Mouse (Mus musculus): ENCODE measurements around the gene Setd3. TPM values are rescaled to one million over a fixed set of nuclear protein-coding genes. Genes with fewer than 3 reads are reported as not detected.

Gene Setd3
- polyA plus RNA-seq, 1 experiment from 2014 or later, result 107 TPM

GRCm38 (mm10) chr12:108200094-108200493 lies 21.0 kb upstream of the Setd3 start:
- ATAC-seq (ENCODE audit: low read depth), result no peak
- Histone ChIP-seq H3K36me3 (peaks cover 99% of the 10 kb centered on the region), H3K9me3 (no peaks in the 10 kb centered on the region), H3K27ac (replicated peaks) (no peak overlapping the region), H3K4me1 (replicated peaks) (no peaks in the 10 kb centered on the region), H3K4me2 (no peak overlapping the region), H3K4me3 (no peak overlapping the region), H3K27me3 (no peaks in the 10 kb centered on the region), H3K9ac (no peak overlapping the region)
- WGBS, result 93% methylated on average over 1 of the region's 1 CpGs

- no peaks in the 10 kb centered on the region for H3K9me3 ChIP-seq
- H3K4me2 ChIP-seq, result no peak overlapping the region
- H3K27ac ChIP-seq (replicated peaks), result no peak overlapping the region
- no peak for ATAC-seq (ENCODE audit: low read depth)
- 82% methylated on average over 4 of the region's 4 CpGs for WGBS
- H3K27me3 ChIP-seq, result no peaks in the 10 kb centered on the region
- no peaks in the 10 kb centered on the region for H3K4me1 ChIP-seq (replicated peaks)
- no peak overlapping the region for H3K9ac ChIP-seq
- H3K4me3 ChIP-seq, result no peak overlapping the region
- H3K36me3 ChIP-seq, result peaks cover 100% of the 10 kb centered on the region
Measured at GRCm38 (mm10) chr12:108198447-108198846, 19.3 kb upstream of the Setd3 start.

- Histone ChIP-seq H3K36me3 (peaks cover 98% of the 10 kb centered on the region), H3K27ac (replicated peaks) (no peak overlapping the region), H3K4me3 (no peak overlapping the region), H3K4me1 (replicated peaks) (no peaks in the 10 kb centered on the region), H3K4me2 (no peak overlapping the region), H3K27me3 (no peaks in the 10 kb centered on the region), H3K9me3 (no peaks in the 10 kb centered on the region), H3K9ac (no peak overlapping the region)
- 94% methylated on average over 11 of the region's 11 CpGs for WGBS
- no peak for ATAC-seq (ENCODE audit: low read depth)
Measured at GRCm38 (mm10) chr12:108195761-108196160, 16.6 kb upstream of the Setd3 start.

GRCm38 (mm10) chr12:108193878-108194277 lies 14.8 kb upstream of the Setd3 start:
- WGBS, result 93% methylated on average over 5 of the region's 5 CpGs
- Histone ChIP-seq H3K27me3 (no peaks in the 10 kb centered on the region), H3K4me1 (replicated peaks) (no peaks in the 10 kb centered on the region), H3K9me3 (no peaks in the 10 kb centered on the region), H3K4me2 (no peak overlapping the region), H3K27ac (replicated peaks) (no peak overlapping the region), H3K4me3 (no peak overlapping the region), H3K36me3 (peaks cover 97% of the 10 kb centered on the region), H3K9ac (no peak overlapping the region)
- ATAC-seq (ENCODE audit: low read depth), result no peak

- no peak for ATAC-seq (ENCODE audit: low read depth)
- Histone ChIP-seq H3K27me3 (no peaks in the 10 kb centered on the region), H3K27ac (replicated peaks) (no peak overlapping the region), H3K9ac (no peak overlapping the region), H3K36me3 (peaks cover 86% of the 10 kb centered on the region), H3K4me1 (replicated peaks) (peaks cover 8% of the 10 kb centered on the region), H3K9me3 (no peaks in the 10 kb centered on the region), H3K4me2 (no peak overlapping the region), H3K4me3 (no peak overlapping the region)
- WGBS, result 92% methylated on average over 6 of the region's 6 CpGs
Measured at GRCm38 (mm10) chr12:108187541-108188091, 8.5 kb upstream of the Setd3 start.

- no peak for ATAC-seq (ENCODE audit: low read depth)
- Histone ChIP-seq H3K27ac (replicated peaks) (no peak overlapping the region), H3K4me2 (no peak overlapping the region), H3K4me3 (no peak overlapping the region), H3K36me3 (peaks cover 41% of the 10 kb centered on the region), H3K9ac (no peak overlapping the region), H3K4me1 (replicated peaks) (peaks cover 35% of the 10 kb centered on the region), H3K27me3 (no peaks in the 10 kb centered on the region), H3K9me3 (no peaks in the 10 kb centered on the region)
- WGBS, result 93% methylated on average over 6 of the region's 6 CpGs
Measured at GRCm38 (mm10) chr12:108181716-108182115, 2.6 kb upstream of the Setd3 start.

GRCm38 (mm10) chr12:108179321-108180266 lies 480 bp upstream of the Setd3 start, which contains the start of gene Ccnk:
TSS of gene Ccnk (plus strand) at chr12:108179579.
- WGBS, result under 1% methylated on average over 82 of the region's 82 CpGs
- peaks cover 24% of the 10 kb centered on the region; the same call in 1 of the 2 replicates for H3K36me3 ChIP-seq
- H3K4me2 ChIP-seq, result peak within 1 kb of the TSS; percentile 95
- peaks cover 34% of the 10 kb centered on the region for H3K4me1 ChIP-seq (replicated peaks)
- H3K27me3 ChIP-seq, result no peaks in the 10 kb centered on the region
- ATAC-seq (ENCODE audit: low read depth), result peak; percentile 98
- H3K9ac ChIP-seq, result peak within 1 kb of the TSS; percentile 91
- no peaks in the 10 kb centered on the region for H3K9me3 ChIP-seq
- peak within 1 kb of the TSS; percentile 90 for H3K27ac ChIP-seq (replicated peaks)
- peak within 1 kb of the TSS; percentile 83 for H3K4me3 ChIP-seq

- no peaks in the 10 kb centered on the region for H3K9me3 ChIP-seq
- WGBS, result under 1% methylated on average over 100 of the region's 103 CpGs
Measured at GRCm38 (mm10) chr12:108178331-108179245, 526 bp downstream of the Setd3 start.

GRCm38 (mm10) chr12:108176366-108176765 lies 2.7 kb downstream of the Setd3 start:
- WGBS, result 80% methylated on average over 3 of the region's 3 CpGs
- no peak for ATAC-seq (ENCODE audit: low read depth)
- Histone ChIP-seq H3K4me1 (replicated peaks) (peaks cover 46% of the 10 kb centered on the region), H3K4me3 (no peak overlapping the region), H3K27me3 (no peaks in the 10 kb centered on the region), H3K36me3 (no peaks in the 10 kb centered on the region), H3K9me3 (no peaks in the 10 kb centered on the region), H3K9ac (no peak overlapping the region), H3K27ac (replicated peaks) (no peak overlapping the region), H3K4me2 (no peak overlapping the region)

More at GRCm38 (mm10) chr12:108178331-108179245, 526 bp downstream of the Setd3 start:
- Histone ChIP-seq H3K4me1 (replicated peaks) (peaks cover 34% of the 10 kb centered on the region), H3K27ac (replicated peaks) (peak overlapping the region; percentile 90), H3K36me3 (peaks cover 19% of the 10 kb centered on the region; the same call in 1 of the 2 replicates), H3K9ac (peak overlapping the region; percentile 86), H3K4me3 (peak overlapping the region; percentile 83), H3K27me3 (no peaks in the 10 kb centered on the region), H3K4me2 (peak overlapping the region; percentile 90)
- peak; percentile 32 for ATAC-seq (ENCODE audit: low read depth)

- Histone ChIP-seq H3K9ac (no peak overlapping the region), H3K4me3 (no peak overlapping the region), H3K27me3 (no peaks in the 10 kb centered on the region), H3K27ac (replicated peaks) (no peak overlapping the region), H3K9me3 (no peaks in the 10 kb centered on the region), H3K4me1 (replicated peaks) (peaks cover 39% of the 10 kb centered on the region), H3K4me2 (no peak overlapping the region), H3K36me3 (no peaks in the 10 kb centered on the region)
- 74% methylated on average over 8 of the region's 8 CpGs for WGBS
- no peak for ATAC-seq (ENCODE audit: low read depth)
Measured at GRCm38 (mm10) chr12:108174606-108175505, 4.3 kb downstream of the Setd3 start.

GRCm38 (mm10) chr12:108172639-108173038 lies 6.5 kb downstream of the Setd3 start:
- Histone ChIP-seq H3K27me3 (no peaks in the 10 kb centered on the region), H3K4me2 (no peak overlapping the region), H3K9ac (no peak overlapping the region), H3K27ac (replicated peaks) (no peak overlapping the region), H3K4me1 (replicated peaks) (peaks cover 37% of the 10 kb centered on the region), H3K36me3 (no peaks in the 10 kb centered on the region), H3K4me3 (no peak overlapping the region), H3K9me3 (no peaks in the 10 kb centered on the region)
- no peak for ATAC-seq (ENCODE audit: low read depth)
- 53% methylated on average over 4 of the region's 4 CpGs for WGBS
